Mouse (Mus musculus): ENCODE measurements around the gene Trim21.

The Trim21 gene

DNA sequence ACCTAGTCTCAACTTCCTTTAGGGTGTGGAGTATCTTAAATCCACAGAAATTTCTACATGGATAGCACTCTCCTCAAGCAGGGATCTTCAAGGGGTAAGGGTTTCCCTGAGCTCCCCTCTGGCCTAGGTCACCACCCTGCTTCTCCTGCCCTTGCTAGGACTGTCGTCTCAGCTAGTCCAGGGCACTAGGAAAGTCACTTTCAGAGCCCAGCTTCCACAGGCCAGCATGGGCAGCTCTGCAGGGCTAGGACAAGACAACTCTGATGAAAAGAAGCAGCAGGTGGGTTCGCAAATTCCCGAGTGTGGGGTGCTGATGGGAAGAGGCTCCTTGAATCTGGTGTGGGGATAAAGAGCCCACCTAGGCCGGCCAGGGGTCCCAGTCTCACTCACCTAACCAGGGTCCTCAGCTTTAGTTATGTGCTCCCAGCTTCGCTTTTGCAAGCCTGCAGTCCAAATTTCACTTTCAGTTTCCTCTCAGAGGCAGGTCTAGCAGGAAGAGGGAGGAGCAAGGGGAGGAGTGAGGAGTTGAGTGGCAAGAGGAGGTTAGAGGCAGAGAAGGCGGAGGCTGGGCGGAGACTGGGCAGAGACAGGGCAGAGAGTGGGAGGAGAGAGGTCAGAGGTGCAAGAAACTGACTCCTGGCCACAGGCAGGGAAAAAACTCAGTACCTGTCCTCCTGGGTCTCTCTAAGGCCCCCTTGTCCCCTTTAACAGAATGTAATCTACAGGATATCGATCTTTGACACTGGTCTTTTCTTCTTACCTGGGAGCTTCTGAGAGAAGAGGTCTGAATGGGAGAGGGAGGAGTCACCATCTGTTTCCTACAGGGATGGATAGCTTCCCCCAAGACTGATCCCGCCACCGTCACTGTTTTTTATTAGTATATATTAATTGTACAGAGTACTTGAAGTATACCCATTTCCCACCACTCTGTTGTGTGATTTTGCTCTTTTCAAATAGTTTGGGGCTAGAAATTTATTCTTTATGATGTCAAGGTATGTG, at the start of gene Trim21:
Trim21 (minus strand) TSS at position 488 of the 999 bp plus-strand sequence.
- DNase-seq (ENCODE audit: low read depth, low spot score): peak; percentile 78

DNA sequence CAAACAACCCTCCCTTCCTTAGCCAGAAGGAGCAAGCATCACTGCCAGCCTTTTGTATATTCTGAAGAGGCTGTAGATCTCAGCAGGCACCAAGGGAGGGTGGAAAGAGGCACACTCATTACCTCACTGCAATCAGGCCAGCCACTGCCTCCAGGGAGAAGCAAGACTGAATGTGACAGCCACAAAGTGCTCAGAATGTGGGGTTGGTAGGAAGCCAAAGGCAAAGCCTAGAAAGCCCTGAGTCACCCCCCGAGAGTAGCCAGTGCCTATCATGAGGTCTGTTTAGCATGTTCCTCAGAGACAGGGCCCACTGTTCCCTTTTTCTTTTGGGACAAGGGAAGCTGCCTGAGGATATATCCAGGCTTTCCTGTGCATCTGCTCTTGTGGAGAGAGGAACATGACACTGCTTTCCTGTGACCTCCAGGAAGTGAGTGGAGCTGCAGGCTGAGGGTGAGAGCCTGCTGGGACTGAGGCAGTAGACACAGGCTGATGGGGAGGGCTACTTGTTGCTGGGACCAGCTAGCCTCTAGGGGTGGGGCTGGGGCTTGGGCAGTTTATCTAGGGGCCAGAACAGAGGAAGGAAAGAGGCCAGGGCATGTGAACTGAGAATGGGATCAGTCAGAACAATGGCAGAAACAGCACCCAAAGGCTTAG, 32.2 kb upstream of the Trim21 start, which contains the start of gene Olfr552:
Olfr552 (plus strand) TSS at position 393 of the 654 bp plus-strand sequence.
- DNase-seq (ENCODE audit: low read depth, low spot score): no peak

- no peak for DNase-seq (ENCODE audit: low read depth, low spot score)
Measured at GRCm38 (mm10) chr7:102591786-102592185, 26.5 kb upstream of the Trim21 start, which contains the start of gene Olfr551. TSS of gene Olfr551 (minus strand) at chr7:102591886.

DNA sequence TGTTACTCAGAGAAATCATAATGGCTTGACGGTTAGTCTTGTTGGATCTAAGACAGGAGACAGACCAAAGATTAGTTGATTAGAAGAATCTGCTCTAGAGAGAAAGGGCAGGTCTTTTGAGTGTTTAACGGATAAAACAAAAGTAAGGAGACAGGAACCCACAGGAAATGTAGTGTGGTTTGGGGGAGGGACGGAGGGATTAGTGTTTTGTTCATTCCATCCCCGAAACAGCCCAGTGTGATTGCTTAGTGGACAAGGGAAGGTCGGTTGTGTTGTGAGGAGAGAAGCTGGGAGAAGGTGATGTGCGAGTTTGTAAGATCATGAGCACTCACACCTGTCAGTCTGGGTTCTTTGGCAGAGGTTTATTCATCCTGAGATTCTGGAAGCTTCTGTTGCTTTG, 10.7 kb upstream of the Trim21 start:
- DNase-seq (ENCODE audit: low read depth, low spot score): no peak

- no peak for DNase-seq (ENCODE audit: low read depth, low spot score)
Measured at GRCm38 (mm10) chr7:102573174-102573830, 8.0 kb upstream of the Trim21 start.

GRCm38 (mm10) chr7:102571142-102571541, 5.9 kb upstream of the Trim21 start, which contains the start of gene Olfr550:
TSS of gene Olfr550 (plus strand) at chr7:102571442.
- DNase-seq (ENCODE audit: low read depth, low spot score): no peak

DNA sequence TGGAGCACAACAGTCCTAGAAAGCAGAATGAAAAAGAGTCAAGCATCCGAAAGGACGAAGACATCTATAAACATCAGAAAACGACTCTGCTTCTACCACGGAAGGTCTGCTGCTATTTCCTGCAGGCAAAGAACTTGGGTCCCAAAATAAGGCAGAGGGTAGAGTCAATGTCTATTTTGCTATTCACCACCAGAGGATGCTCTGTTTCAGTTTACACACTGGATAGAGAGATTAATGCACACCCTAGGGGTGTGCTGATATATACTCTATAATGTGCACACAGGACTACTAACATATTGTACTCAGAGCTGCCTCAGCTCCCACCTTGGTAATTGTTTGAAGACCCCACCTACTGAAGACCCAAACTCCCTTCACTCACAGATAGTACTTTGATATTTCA, 933 bp upstream of the Trim21 start:
- no peak for DNase-seq (ENCODE audit: low read depth, low spot score)

DNA sequence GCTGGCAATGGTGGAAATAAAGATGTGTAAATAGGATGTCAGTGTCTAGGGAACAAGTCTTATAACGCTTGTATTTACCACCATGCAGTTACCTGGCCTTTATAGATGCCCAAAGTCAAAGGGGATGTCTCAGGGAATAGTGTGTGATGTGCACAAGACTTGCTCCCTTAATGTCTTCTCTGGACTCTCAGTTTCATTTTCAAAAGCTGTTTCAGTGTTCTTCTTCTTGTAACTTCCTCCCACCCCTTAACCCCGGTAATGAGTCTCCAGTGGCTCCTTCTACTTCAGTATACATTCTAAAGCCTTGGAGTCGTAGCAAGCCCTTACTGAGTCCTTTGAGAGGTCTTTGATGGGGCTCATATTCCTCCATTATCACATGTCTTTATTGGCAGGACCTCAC, 12.0 kb downstream of the Trim21 start:
- no peak for DNase-seq (ENCODE audit: low read depth, low spot score)

DNA sequence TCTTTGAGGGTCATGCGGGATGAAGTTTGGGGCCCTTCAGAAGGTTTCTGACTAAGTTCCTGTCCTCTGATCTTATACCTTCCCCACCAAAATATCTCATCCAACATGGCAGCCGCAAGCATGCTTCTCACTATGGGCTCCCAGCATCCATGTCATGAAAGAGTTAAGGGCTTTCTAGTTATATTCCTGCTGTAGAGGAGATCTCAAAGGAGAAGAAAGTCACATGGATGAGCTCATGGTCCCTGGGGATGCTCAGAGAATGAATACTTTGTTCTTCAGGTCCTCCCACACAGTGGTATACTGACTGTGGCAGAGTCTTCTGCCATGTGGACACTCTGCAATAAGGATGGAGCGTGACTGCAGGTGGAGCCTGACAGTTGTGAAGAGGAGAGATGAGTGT, 15.7 kb downstream of the Trim21 start, which contains the start of gene Olfr549:
Olfr549 (plus strand) TSS at position 301 of the 400 bp plus-strand sequence.
- DNase-seq (ENCODE audit: low read depth, low spot score): no peak

GRCm38 (mm10) chr7:102541251-102541650, 24.0 kb downstream of the Trim21 start:
- DNase-seq (ENCODE audit: low read depth, low spot score): no peak

DNA sequence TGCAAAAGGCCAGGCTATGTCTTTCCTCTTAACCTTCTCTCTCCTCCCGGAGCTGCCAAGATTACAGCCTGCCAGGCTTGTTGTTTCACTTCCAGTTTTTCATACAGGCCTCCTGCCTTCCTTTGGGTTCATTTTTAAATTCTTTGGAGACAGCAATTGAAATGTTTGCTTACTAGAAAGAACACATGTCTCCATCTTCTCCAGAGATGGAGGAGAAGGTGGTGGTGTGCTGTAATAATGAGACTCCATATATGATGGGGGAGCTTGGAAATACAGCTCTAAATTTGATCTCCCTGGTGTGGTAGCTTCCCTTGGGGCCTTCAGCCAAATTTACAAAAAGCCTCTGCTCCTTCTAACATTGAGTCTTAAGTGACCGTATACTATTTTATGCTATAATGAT, 24.7 kb downstream of the Trim21 start, which contains the start of gene Olfr548-ps1:
Olfr548-ps1 (plus strand) TSS at position 301 of the 400 bp plus-strand sequence.
- DNase-seq (ENCODE audit: low read depth, low spot score): no peak

DNA sequence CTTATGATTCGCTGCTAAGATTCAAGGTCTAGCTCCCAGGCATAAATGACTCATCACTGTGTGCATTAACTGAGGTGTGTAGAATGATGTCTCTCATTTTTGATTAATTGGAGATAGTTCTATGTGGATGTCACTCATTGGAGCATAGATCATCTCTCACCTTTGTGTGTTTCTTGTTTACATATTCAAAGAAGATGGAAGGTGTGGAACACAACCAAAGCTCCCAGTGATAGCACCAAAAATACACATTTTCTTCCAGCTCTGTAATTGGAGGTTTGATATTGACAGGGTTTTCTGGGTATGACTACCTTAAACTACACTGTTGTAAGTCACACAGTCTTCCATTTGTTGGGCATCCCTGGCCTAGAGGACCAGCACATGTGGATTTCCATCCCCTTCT, 30.8 kb downstream of the Trim21 start, which contains the start of gene Olfr547:
Olfr547 (plus strand) TSS at position 301 of the 400 bp plus-strand sequence.
- no peak for DNase-seq (ENCODE audit: low read depth, low spot score)

- no peak for DNase-seq (ENCODE audit: low read depth, low spot score)
Measured at GRCm38 (mm10) chr7:102529052-102529451, 36.2 kb downstream of the Trim21 start.

DNA sequence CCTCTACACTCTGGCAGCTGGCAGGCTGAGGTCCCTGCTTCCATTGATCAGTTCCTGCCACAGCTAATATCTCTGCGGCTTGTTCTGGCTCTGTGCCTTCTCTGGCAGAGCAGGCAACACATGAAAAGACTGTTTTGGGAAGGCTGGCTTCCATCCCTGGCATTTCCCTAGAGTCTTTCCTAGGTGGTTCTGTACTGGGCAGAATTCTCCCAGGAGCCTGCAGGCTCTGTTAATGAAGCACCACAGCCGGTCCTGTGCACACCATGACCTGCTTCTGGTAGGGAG, 48.3 kb downstream of the Trim21 start:
- DNase-seq (ENCODE audit: low read depth, low spot score): no peak

GRCm38 (mm10) chr7:102516261-102517050, 48.8 kb downstream of the Trim21 start:
- no peak for DNase-seq (ENCODE audit: low read depth, low spot score)

GRCm38 (mm10) chr7:102514144-102514543, 51.1 kb downstream of the Trim21 start:
- no peak for DNase-seq (ENCODE audit: low read depth, low spot score)

GRCm38 (mm10) chr7:102512814-102513435, 52.4 kb downstream of the Trim21 start:
- peak; percentile 32 for DNase-seq (ENCODE audit: low read depth, low spot score)

DNA sequence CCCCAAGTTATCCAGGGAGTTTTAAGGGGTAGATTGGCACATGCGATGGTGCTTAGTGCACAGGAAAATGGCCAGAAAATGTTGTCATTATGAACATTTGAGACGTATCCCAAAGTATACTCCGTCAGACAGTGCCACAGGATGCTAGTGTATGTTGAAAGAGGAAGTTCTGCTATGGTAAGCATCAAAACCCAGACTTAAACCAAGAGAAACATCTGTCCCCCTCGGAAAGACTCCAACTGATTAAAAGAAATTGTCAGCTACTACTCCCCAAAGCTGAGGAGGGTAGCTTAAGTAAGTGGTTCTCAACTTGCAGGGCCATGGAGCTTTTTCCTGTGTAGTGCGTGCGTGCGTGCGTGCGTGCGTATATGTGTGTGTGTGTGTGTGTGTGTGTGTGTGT, 53.4 kb downstream of the Trim21 start:
- DNase-seq (ENCODE audit: low read depth, low spot score): no peak

GRCm38 (mm10) chr7:102509726-102510125, 55.6 kb downstream of the Trim21 start:
- no peak for DNase-seq (ENCODE audit: low read depth, low spot score)

- no peak for DNase-seq (ENCODE audit: low read depth, low spot score)
Measured at GRCm38 (mm10) chr7:102508666-102509065, 56.6 kb downstream of the Trim21 start.

All from skeletal muscle tissue, adult 2 months (tissue).